Mouse (Mus musculus): ENCODE data around the gene Slc6a6. TPM values are rescaled to one million over a fixed set of nuclear protein-coding genes. Genes with fewer than 3 reads are reported as not detected.

The Slc6a6 gene
- polyA plus RNA-seq, 1 experiment from 2014 or later = 108 TPM

- H3K27ac ChIP-seq (ENCODE audit: low read depth, low read length) = no peak overlapping the region
- no peak overlapping the region for H3K9ac ChIP-seq (ENCODE audit: low read depth, low read length)
- H3K36me3 ChIP-seq (ENCODE audit: control insufficient read depth, insufficient read depth, low read length) = no peaks in the 10 kb centered on the region
- H3K9me3 ChIP-seq (ENCODE audit: control insufficient read depth, low read length) = no peaks in the 10 kb centered on the region
- H3K4me3 ChIP-seq (ENCODE audit: low read length) = no peak overlapping the region
- ATAC-seq = no peak
- no peak overlapping the region for H3K4me2 ChIP-seq (ENCODE audit: low read length)
- H3K27me3 ChIP-seq (replicated peaks; ENCODE audit: control insufficient read depth, insufficient read depth, low read length) = no peaks in the 10 kb centered on the region
- WGBS = 90% methylated on average over 3 of the region's 3 CpGs
- H3K4me1 ChIP-seq (ENCODE audit: control insufficient read depth, insufficient read depth, low read depth, low read length) = no peaks in the 10 kb centered on the region
These were observed 17.7 kb upstream of the Slc6a6 start for GRCm38 (mm10) chr6:91665990-91666700.

- Histone ChIP-seq H3K27me3 (replicated peaks; ENCODE audit: control insufficient read depth, insufficient read depth, low read length) (no peaks in the 10 kb centered on the region), H3K36me3 (ENCODE audit: control insufficient read depth, insufficient read depth, low read length) (no peaks in the 10 kb centered on the region), H3K4me2 (ENCODE audit: low read length) (no peak overlapping the region), H3K4me3 (ENCODE audit: low read length) (no peak overlapping the region), H3K27ac (ENCODE audit: low read depth, low read length) (no peak overlapping the region), H3K4me1 (ENCODE audit: control insufficient read depth, insufficient read depth, low read depth, low read length) (no peaks in the 10 kb centered on the region), H3K9ac (ENCODE audit: low read depth, low read length) (no peak overlapping the region), H3K9me3 (ENCODE audit: control insufficient read depth, low read length) (no peaks in the 10 kb centered on the region)
- WGBS = 84% methylated on average over 4 of the region's 4 CpGs
- no peak for ATAC-seq
These were observed 16.7 kb upstream of the Slc6a6 start for GRCm38 (mm10) chr6:91667141-91667540.

DNA sequence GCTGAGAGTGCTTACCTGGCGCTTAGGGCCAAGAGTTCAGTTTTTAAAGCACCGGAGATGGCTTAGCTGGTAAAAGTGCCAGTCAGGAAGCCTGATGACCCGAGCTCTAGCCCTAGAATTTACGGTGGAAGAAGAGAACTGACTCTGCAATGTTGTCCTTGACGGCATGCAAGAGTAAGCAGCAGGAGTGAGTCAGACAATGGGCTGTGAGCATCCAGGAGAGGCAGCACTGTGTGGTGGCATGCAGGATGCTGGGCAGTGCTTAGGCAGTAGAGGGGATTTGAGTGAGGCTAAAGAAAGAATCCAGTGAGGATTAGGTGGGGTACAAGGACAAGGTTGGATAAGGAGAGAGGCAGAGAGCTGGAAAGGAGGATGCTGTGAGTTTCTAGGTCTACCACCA is 15.6 kb upstream of the Slc6a6 start:
- Histone ChIP-seq H3K9me3 (ENCODE audit: control insufficient read depth, low read length) (no peaks in the 10 kb centered on the region), H3K9ac (ENCODE audit: low read depth, low read length) (no peak overlapping the region), H3K27me3 (replicated peaks; ENCODE audit: control insufficient read depth, insufficient read depth, low read length) (no peaks in the 10 kb centered on the region), H3K27ac (ENCODE audit: low read depth, low read length) (no peak overlapping the region), H3K4me1 (ENCODE audit: control insufficient read depth, insufficient read depth, low read depth, low read length) (no peaks in the 10 kb centered on the region), H3K36me3 (ENCODE audit: control insufficient read depth, insufficient read depth, low read length) (no peaks in the 10 kb centered on the region), H3K4me2 (ENCODE audit: low read length) (no peak overlapping the region), H3K4me3 (ENCODE audit: low read length) (no peak overlapping the region)
- ATAC-seq = no peak
- WGBS = 48% methylated on average over 5 of the region's 5 CpGs

GRCm38 (mm10) chr6:91669270-91669669 is 14.6 kb upstream of the Slc6a6 start:
- Histone ChIP-seq H3K4me2 (ENCODE audit: low read length) (no peak overlapping the region), H3K9me3 (ENCODE audit: control insufficient read depth, low read length) (no peaks in the 10 kb centered on the region), H3K36me3 (ENCODE audit: control insufficient read depth, insufficient read depth, low read length) (no peaks in the 10 kb centered on the region), H3K9ac (ENCODE audit: low read depth, low read length) (no peak overlapping the region), H3K27me3 (replicated peaks; ENCODE audit: control insufficient read depth, insufficient read depth, low read length) (no peaks in the 10 kb centered on the region), H3K4me3 (ENCODE audit: low read length) (no peak overlapping the region), H3K4me1 (ENCODE audit: control insufficient read depth, insufficient read depth, low read depth, low read length) (no peaks in the 10 kb centered on the region), H3K27ac (ENCODE audit: low read depth, low read length) (no peak overlapping the region)
- no peak for ATAC-seq
- WGBS = 36% methylated on average over 4 of the region's 4 CpGs

DNA sequence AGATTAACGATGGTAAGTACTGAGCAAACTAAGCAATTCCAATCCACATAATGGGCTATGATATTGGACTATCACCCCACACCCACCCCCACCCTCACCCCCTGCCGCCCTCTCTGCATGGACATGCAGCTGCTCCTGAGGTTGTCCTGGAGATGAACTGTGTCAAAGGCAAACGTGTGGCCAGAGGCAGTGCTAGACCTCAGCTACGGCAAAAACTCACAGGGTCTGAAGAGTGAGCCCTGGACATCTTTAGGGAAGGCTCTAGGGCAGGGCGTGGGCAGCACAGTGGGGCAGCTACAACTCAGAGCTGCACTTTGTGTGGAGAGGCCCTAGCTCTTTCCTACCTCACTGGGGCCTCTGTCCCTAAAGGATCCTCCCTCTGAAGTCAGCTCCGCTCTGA is 13.6 kb upstream of the Slc6a6 start:
- no peaks in the 10 kb centered on the region for H3K36me3 ChIP-seq (ENCODE audit: control insufficient read depth, insufficient read depth, low read length)
- no peak overlapping the region for H3K4me3 ChIP-seq (ENCODE audit: low read length)
- H3K9ac ChIP-seq (ENCODE audit: low read depth, low read length) = no peak overlapping the region
- no peaks in the 10 kb centered on the region for H3K27me3 ChIP-seq (replicated peaks; ENCODE audit: control insufficient read depth, insufficient read depth, low read length)
- H3K27ac ChIP-seq (ENCODE audit: low read depth, low read length) = no peak overlapping the region
- 35% methylated on average over 6 of the region's 6 CpGs for WGBS
- H3K4me1 ChIP-seq (ENCODE audit: control insufficient read depth, insufficient read depth, low read depth, low read length) = no peaks in the 10 kb centered on the region
- H3K4me2 ChIP-seq (ENCODE audit: low read length) = no peak overlapping the region
- ATAC-seq = no peak
- no peaks in the 10 kb centered on the region for H3K9me3 ChIP-seq (ENCODE audit: control insufficient read depth, low read length)

GRCm38 (mm10) chr6:91674757-91675350 is 9.0 kb upstream of the Slc6a6 start:
- Histone ChIP-seq H3K9me3 (ENCODE audit: control insufficient read depth, low read length) (no peaks in the 10 kb centered on the region), H3K9ac (ENCODE audit: low read depth, low read length) (no peak overlapping the region), H3K4me3 (ENCODE audit: low read length) (no peak overlapping the region), H3K4me1 (ENCODE audit: control insufficient read depth, insufficient read depth, low read depth, low read length) (peaks cover 11% of the 10 kb centered on the region), H3K27ac (ENCODE audit: low read depth, low read length) (no peak overlapping the region), H3K36me3 (ENCODE audit: control insufficient read depth, insufficient read depth, low read length) (no peaks in the 10 kb centered on the region), H3K4me2 (ENCODE audit: low read length) (no peak overlapping the region), H3K27me3 (replicated peaks; ENCODE audit: control insufficient read depth, insufficient read depth, low read length) (no peaks in the 10 kb centered on the region)
- 64% methylated on average over 5 of the region's 5 CpGs for WGBS
- ATAC-seq = no peak

DNA sequence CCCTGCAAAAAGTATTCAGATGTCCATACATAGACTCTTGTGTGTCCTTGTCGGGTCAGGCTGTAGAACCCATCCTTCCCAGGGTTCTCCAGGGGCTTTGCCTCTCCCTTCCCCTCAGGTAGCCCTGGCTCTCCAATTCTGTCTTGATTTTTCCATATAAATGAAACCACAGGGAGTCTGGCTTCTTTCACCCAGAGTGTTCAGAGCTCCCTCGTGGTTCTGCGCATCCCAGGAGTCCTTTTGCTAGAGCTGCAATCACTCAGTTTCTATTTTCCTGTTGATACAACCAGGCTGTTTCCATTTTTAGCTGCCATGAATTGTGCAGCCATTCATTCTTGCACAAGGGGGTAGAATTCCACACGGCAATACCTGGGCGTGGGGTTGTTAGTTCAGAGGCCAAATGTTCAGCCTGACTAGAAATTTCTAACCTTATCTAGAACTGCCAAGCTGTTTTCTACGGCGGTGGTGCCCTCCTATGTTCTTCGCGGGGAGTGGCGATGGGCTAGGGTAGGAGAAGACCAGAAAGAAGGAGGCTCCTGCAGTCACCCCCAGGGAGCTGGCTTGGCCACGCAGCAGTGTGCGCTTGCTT is 5.3 kb upstream of the Slc6a6 start:
- Histone ChIP-seq H3K4me3 (ENCODE audit: low read length) (no peak overlapping the region), H3K9ac (ENCODE audit: low read depth, low read length) (no peak overlapping the region), H3K27me3 (replicated peaks; ENCODE audit: control insufficient read depth, insufficient read depth, low read length) (no peaks in the 10 kb centered on the region), H3K36me3 (ENCODE audit: control insufficient read depth, insufficient read depth, low read length) (no peaks in the 10 kb centered on the region), H3K4me1 (ENCODE audit: control insufficient read depth, insufficient read depth, low read depth, low read length) (peaks cover 11% of the 10 kb centered on the region), H3K9me3 (ENCODE audit: control insufficient read depth, low read length) (no peaks in the 10 kb centered on the region), H3K4me2 (ENCODE audit: low read length) (no peak overlapping the region), H3K27ac (ENCODE audit: low read depth, low read length) (peak overlapping the region; percentile 6; the same call in 1 of the 2 replicates)
- WGBS = 47% methylated on average over 12 of the region's 12 CpGs
- no peak for ATAC-seq

DNA sequence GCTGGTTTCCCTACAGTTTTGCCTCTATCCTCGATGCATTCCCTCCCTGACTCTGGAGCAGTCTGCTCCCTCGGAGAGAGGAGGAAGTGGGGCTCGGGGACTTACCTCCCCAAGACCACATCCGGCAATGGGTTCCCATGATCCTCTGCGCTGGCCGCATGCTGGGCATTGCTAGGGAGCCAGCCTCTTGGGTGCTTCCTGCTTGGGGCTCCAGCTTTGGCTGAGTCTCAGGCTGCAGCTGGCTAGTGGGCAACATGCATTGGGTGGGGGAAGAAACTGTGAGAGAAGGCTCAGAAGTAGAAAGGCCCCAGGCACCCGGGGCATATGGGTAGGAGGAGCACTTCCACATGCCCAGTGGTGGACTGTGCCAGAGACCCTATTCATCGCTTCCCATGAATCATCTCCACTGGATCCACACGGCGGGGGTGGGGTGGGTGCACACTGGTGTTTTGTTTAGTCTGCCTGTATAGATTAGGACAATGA is 4.7 kb upstream of the Slc6a6 start:
- Histone ChIP-seq H3K4me2 (ENCODE audit: low read length) (no peak overlapping the region), H3K27ac (ENCODE audit: low read depth, low read length) (peak overlapping the region; percentile 6; the same call in 1 of the 2 replicates), H3K9me3 (ENCODE audit: control insufficient read depth, low read length) (no peaks in the 10 kb centered on the region), H3K36me3 (ENCODE audit: control insufficient read depth, insufficient read depth, low read length) (no peaks in the 10 kb centered on the region), H3K27me3 (replicated peaks; ENCODE audit: control insufficient read depth, insufficient read depth, low read length) (no peaks in the 10 kb centered on the region), H3K4me1 (ENCODE audit: control insufficient read depth, insufficient read depth, low read depth, low read length) (peaks cover 11% of the 10 kb centered on the region), H3K4me3 (ENCODE audit: low read length) (no peak overlapping the region), H3K9ac (ENCODE audit: low read depth, low read length) (no peak overlapping the region)
- 54% methylated on average over 10 of the region's 10 CpGs for WGBS
- ATAC-seq = no peak

- WGBS = 45% methylated on average over 6 of the region's 6 CpGs
- no peak overlapping the region for H3K4me2 ChIP-seq (ENCODE audit: low read length)
- no peak overlapping the region for H3K4me3 ChIP-seq (ENCODE audit: low read length)
- ATAC-seq = no peak
- H3K36me3 ChIP-seq (ENCODE audit: control insufficient read depth, insufficient read depth, low read length) = no peaks in the 10 kb centered on the region
- no peak overlapping the region for H3K9ac ChIP-seq (ENCODE audit: low read depth, low read length)
- no peak overlapping the region for H3K27ac ChIP-seq (ENCODE audit: low read depth, low read length)
- no peaks in the 10 kb centered on the region for H3K27me3 ChIP-seq (replicated peaks; ENCODE audit: control insufficient read depth, insufficient read depth, low read length)
- H3K4me1 ChIP-seq (ENCODE audit: control insufficient read depth, insufficient read depth, low read depth, low read length) = peaks cover 11% of the 10 kb centered on the region
- H3K9me3 ChIP-seq (ENCODE audit: control insufficient read depth, low read length) = no peaks in the 10 kb centered on the region
These were observed 4.1 kb upstream of the Slc6a6 start for GRCm38 (mm10) chr6:91679716-91680115.
